ENCODE assay signal across 9 mouse cellular contexts in the genomic region with DNA sequence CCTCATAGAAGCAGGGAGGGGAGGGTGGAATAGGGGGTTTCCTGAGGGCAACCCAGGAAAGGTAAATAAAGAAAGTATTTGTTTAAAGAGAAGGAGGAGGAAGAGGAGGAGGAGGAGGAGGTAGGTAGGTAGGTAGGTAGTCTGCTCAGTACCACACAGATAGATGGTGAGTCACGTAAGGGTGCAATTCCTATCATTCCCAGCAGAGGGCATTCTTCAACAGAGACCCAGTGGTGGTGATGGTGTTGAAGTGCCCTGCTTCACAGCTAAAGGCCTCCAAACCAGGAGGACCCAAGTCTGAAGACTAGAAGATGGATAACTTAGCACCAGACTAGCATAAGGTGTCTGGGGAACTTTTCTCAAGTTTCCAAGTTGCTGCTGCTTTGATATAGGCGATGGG. TPM values are rescaled to one million over a fixed set of nuclear protein-coding genes. Genes with fewer than 3 reads are reported as not detected.
DNase-seq lines count a peak whose midpoint lies in the region; ATAC-seq and TF ChIP-seq lines count a peak whose summit lies in the region.
"Had no signal": no experiment of that assay in that cellular context is flagged by ENCODE, and none has a peak within 500 bp of the region (broad histone marks: within the 10 kb centered on the region; RNA-seq: fewer than 3 reads in every experiment).

No protein-coding gene starts in this region.

- TF ChIP-seq CTCF in heart, postnatal 0 days (IDR thresholded peaks at IDR 0.05; ENCODE audit: low read depth), result peak; percentile 34
- peak; percentile 54 for TF ChIP-seq CTCF in bone marrow, adult 2 months (IDR thresholded peaks at IDR 0.05; ENCODE audit: control insufficient read depth, insufficient read depth, low read length)

- 89% methylated on average over 2 of the region's 2 CpGs for WGBS in heart, postnatal 0 days
- WGBS in heart, embryonic 11.5 days (ENCODE audit: insufficient replicate concordance), result 85% methylated on average over 2 of the region's 2 CpGs
- WGBS in bone marrow, adult 2 months, result 69% methylated on average over 2 of the region's 2 CpGs
- 92% methylated on average over 2 of the region's 2 CpGs for WGBS in midbrain, embryonic 13.5 days

- no peaks in the 10 kb centered on the region for H3K36me3 ChIP-seq in heart, postnatal 0 days (replicated peaks; ENCODE audit: control insufficient read depth, insufficient read depth, low read length)
- H3K36me3 ChIP-seq in heart, embryonic 11.5 days (ENCODE audit: control insufficient read depth, insufficient read depth, low read length), result no peaks in the 10 kb centered on the region
- no peaks in the 10 kb centered on the region for H3K36me3 ChIP-seq in midbrain, embryonic 13.5 days
- H3K36me3 ChIP-seq: heart, embryonic 10.5 days had no signal

- no peak for TF ChIP-seq POLR2A in bone marrow, adult 2 months (IDR thresholded peaks at IDR 0.05; ENCODE audit: borderline replicate concordance, control insufficient read depth, low read depth, low read length)

- no peaks in the 10 kb centered on the region for H3K4me1 ChIP-seq in heart, postnatal 0 days (ENCODE audit: control insufficient read depth, insufficient read depth)
- H3K4me1 ChIP-seq in heart, embryonic 11.5 days (ENCODE audit: control insufficient read depth, insufficient read depth, low read length), result no peaks in the 10 kb centered on the region
- peaks cover 2% of the 10 kb centered on the region; the same call in 1 of the 2 replicates for H3K4me1 ChIP-seq in bone marrow, adult 2 months (ENCODE audit: control insufficient read depth, insufficient read depth, low read length)
- no peaks in the 10 kb centered on the region for H3K4me1 ChIP-seq in midbrain, embryonic 13.5 days (replicated peaks)
- H3K4me1 ChIP-seq: heart, embryonic 10.5 days had no signal

- ATAC-seq in heart, postnatal 0 days (ENCODE audit: insufficient read depth, low read depth), result no peak
- ATAC-seq in heart, embryonic 11.5 days (replicated peaks; ENCODE audit: insufficient number of reproducible peaks, low FRiP score, low TSS enrichment), result no peak
- ATAC-seq in megakaryocyte-erythroid progenitor cell, adult 5-6 weeks (replicated peaks; ENCODE audit: low FRiP score, low TSS enrichment, poor library complexity, severe bottlenecking), result peak; percentile 78
- no peak for ATAC-seq in midbrain, embryonic 13.5 days

- no peak overlapping the region for H3K4me2 ChIP-seq in heart, postnatal 0 days (ENCODE audit: low read depth, low read length)
- no peak overlapping the region for H3K4me2 ChIP-seq in heart, embryonic 11.5 days
- H3K4me2 ChIP-seq in midbrain, embryonic 13.5 days (replicated peaks), result no peak overlapping the region

- no peak overlapping the region for H3K9ac ChIP-seq in heart, postnatal 0 days (replicated peaks; ENCODE audit: low read depth, low read length)
- no peak overlapping the region for H3K9ac ChIP-seq in heart, embryonic 11.5 days (ENCODE audit: low read depth, low read length)
- no peak overlapping the region for H3K9ac ChIP-seq in midbrain, embryonic 13.5 days (replicated peaks)

- no peaks in the 10 kb centered on the region for H3K27me3 ChIP-seq in heart, postnatal 0 days (ENCODE audit: control insufficient read depth, insufficient read depth, low read length)
- no peaks in the 10 kb centered on the region for H3K27me3 ChIP-seq in heart, embryonic 11.5 days (ENCODE audit: control insufficient read depth, insufficient read depth, low read length)
- no peaks in the 10 kb centered on the region for H3K27me3 ChIP-seq in midbrain, embryonic 13.5 days

- H3K4me3 ChIP-seq in heart, postnatal 0 days (ENCODE audit: low read depth, low read length), result no peak overlapping the region
- no peak overlapping the region for H3K4me3 ChIP-seq in heart, embryonic 11.5 days (ENCODE audit: low read depth, low read length)
- no peak overlapping the region for H3K4me3 ChIP-seq in bone marrow, adult 2 months (replicated peaks; ENCODE audit: control insufficient read depth, low read depth, low read length)
- no peak overlapping the region for H3K4me3 ChIP-seq in midbrain, embryonic 13.5 days (replicated peaks)
- H3K4me3 ChIP-seq: heart, embryonic 10.5 days had no signal

- H3K9me3 ChIP-seq in heart, postnatal 0 days (replicated peaks; ENCODE audit: control insufficient read depth, low read length), result no peaks in the 10 kb centered on the region
- no peaks in the 10 kb centered on the region for H3K9me3 ChIP-seq in heart, embryonic 11.5 days (replicated peaks; ENCODE audit: control insufficient read depth, low read length)
- no peaks in the 10 kb centered on the region for H3K9me3 ChIP-seq in midbrain, embryonic 13.5 days
- H3K9me3 ChIP-seq: heart, embryonic 10.5 days had no signal

- no peak overlapping the region for H3K27ac ChIP-seq in heart, postnatal 0 days (ENCODE audit: low read depth)
- H3K27ac ChIP-seq in heart, embryonic 11.5 days (ENCODE audit: low read depth, low read length), result no peak overlapping the region
- no peak overlapping the region for H3K27ac ChIP-seq in bone marrow, adult 2 months (ENCODE audit: control insufficient read depth, insufficient read depth, low read depth, low read length, poor library complexity)
- H3K27ac ChIP-seq in midbrain, embryonic 13.5 days, result no peak overlapping the region
- H3K27ac ChIP-seq: heart, embryonic 10.5 days had no signal

- TF ChIP-seq EP300 in heart, postnatal 0 days (IDR thresholded peaks at IDR 0.05; ENCODE audit: low read depth), result no peak

- DNase-seq in heart, postnatal 0 days (ENCODE audit: low spot score), result no peak
- DNase-seq in CD4-positive helper T cell, adult 2 months (ENCODE audit: low read depth, low spot score), result peak; percentile 61
- DNase-seq in right cerebral cortex, postnatal 10 days (ENCODE audit: low spot score in 2 of 2), result no peak
- no peak for DNase-seq in gastrocnemius, postnatal 4 days (ENCODE audit: low spot score in 2 of 2)

RNA-seq across cellular contexts. Expression of a gene that starts 2.8 kb away (rescaled TPM):
- 0.31 TPM in 1 of 2 replicates, not detected in the other for total RNA-seq in heart, postnatal 0 days (2014; rRNA removed; ENCODE audit: low replicate concordance)
- polyA plus RNA-seq in heart, postnatal 0 days (2015; fragmentation: Nextera tagmentation; extraction: Ambion mirVana), result 0.18 and 0.21 TPM in 2 replicates
- polyA plus RNA-seq in heart, embryonic 11.5 days (2014; fragmentation: Nextera tagmentation; extraction: Ambion mirVana), result not detected in 2 replicates
- polyA plus RNA-seq in bone marrow, adult 2 months (2011; ENCODE audit: insufficient read depth, insufficient read length, low replicate concordance, missing spikeins), result 12.8 and 23.7 TPM in 2 replicates
- 2.1 and 4.1 TPM in 2 replicates for total RNA-seq in megakaryocyte-erythroid progenitor cell, adult 5-6 weeks (2014; fragmentation: Nextera tagmentation)
- total RNA-seq in megakaryocyte-erythroid progenitor cell, adult 5-6 weeks (2017), result 5.3 and 9.6 TPM in 2 replicates
- total RNA-seq in gastrocnemius, postnatal 4 days (2021), result under 1 TPM; 0.37 to 0.54 TPM
- polyA plus RNA-seq in midbrain, embryonic 13.5 days (2015; fragmentation: Nextera tagmentation; extraction: Ambion mirVana), result not detected in 2 replicates
- polyA plus RNA-seq: heart, embryonic 10.5 days had no signal

RNA-seq across cellular contexts. Expression of a gene that starts 42.8 kb away (rescaled TPM):
- not detected in 2 replicates for total RNA-seq in heart, postnatal 0 days (2014; rRNA removed; ENCODE audit: low replicate concordance)
- polyA plus RNA-seq in heart, postnatal 0 days (2015; fragmentation: Nextera tagmentation; extraction: Ambion mirVana), result 0.12 and 0.14 TPM in 2 replicates
- polyA plus RNA-seq in heart, embryonic 11.5 days (2014; fragmentation: Nextera tagmentation; extraction: Ambion mirVana), result not detected in 2 replicates
- 3.1 and 4.7 TPM in 2 replicates for polyA plus RNA-seq in bone marrow, adult 2 months (2011; ENCODE audit: insufficient read depth, insufficient read length, low replicate concordance, missing spikeins)
- 3.8 and 6.5 TPM in 2 replicates for total RNA-seq in megakaryocyte-erythroid progenitor cell, adult 5-6 weeks (2014; fragmentation: Nextera tagmentation)
- 1.6 and 3.7 TPM in 2 replicates for total RNA-seq in megakaryocyte-erythroid progenitor cell, adult 5-6 weeks (2017)
- under 1 TPM in 1 of 2 experiments, not detected in 1; 0.20 TPM for total RNA-seq in gastrocnemius, postnatal 4 days (2021)
- polyA plus RNA-seq in midbrain, embryonic 13.5 days (2015; fragmentation: Nextera tagmentation; extraction: Ambion mirVana), result not detected in 2 replicates
- polyA plus RNA-seq: heart, embryonic 10.5 days had no signal

RNA-seq across cellular contexts. Expression of a gene that starts 51.0 kb away (rescaled TPM):
- total RNA-seq in heart, postnatal 0 days (2014; rRNA removed; ENCODE audit: low replicate concordance), result 1.0 and 4.0 TPM in 2 replicates
- polyA plus RNA-seq in heart, postnatal 0 days (2015; fragmentation: Nextera tagmentation; extraction: Ambion mirVana), result 0.16 and 0.33 TPM in 2 replicates
- not detected in 2 replicates for polyA plus RNA-seq in heart, embryonic 11.5 days (2014; fragmentation: Nextera tagmentation; extraction: Ambion mirVana)
- polyA plus RNA-seq in bone marrow, adult 2 months (2011; ENCODE audit: insufficient read depth, insufficient read length, low replicate concordance, missing spikeins), result 1.9 and 4.0 TPM in 2 replicates
- total RNA-seq in megakaryocyte-erythroid progenitor cell, adult 5-6 weeks (2014; fragmentation: Nextera tagmentation), result 1.8 and 3.9 TPM in 2 replicates
- total RNA-seq in megakaryocyte-erythroid progenitor cell, adult 5-6 weeks (2017), result 1.7 and 2.4 TPM in 2 replicates
- total RNA-seq in gastrocnemius, postnatal 4 days (2021), result under 1 TPM in 1 of 2 experiments, not detected in 1; 0.23 TPM
- polyA plus RNA-seq in midbrain, embryonic 13.5 days (2015; fragmentation: Nextera tagmentation; extraction: Ambion mirVana), result not detected in 2 replicates

Comparison
In these comparisons a context has a peak if more than half of its experiments do, and no peak if none do; other contexts are left out.
1. RNA of a gene that starts 2.8 kb away (polyA plus RNA-seq): 12.8 to 23.7 TPM in bone marrow, adult 2 months; 0.18 to 0.21 TPM in heart, postnatal 0 days, not detected in heart, embryonic 11.5 days and not detected in midbrain, embryonic 13.5 days; every median in the first group is over 10 times any median in the second.